7 mouse cellular contexts compared by ENCODE assay signal in genomic region chr2:158113591-158114257, GRCm38 (mm10). TPM values are rescaled to one million over a fixed set of nuclear protein-coding genes. Genes with fewer than 3 reads are reported as not detected.
DNase-seq lines count a peak whose midpoint lies in the region; ATAC-seq and TF ChIP-seq lines count a peak whose summit lies in the region.

No protein-coding gene starts in this region.

- DNase-seq in adrenal gland, adult 18-20 months (ENCODE audit: low spot score in 2 of 2): peak; percentile 24 to 60
- peak; percentile 25 for DNase-seq in embryo, embryonic 11 days
- peak; percentile 91 for DNase-seq in heart, postnatal 0 days (ENCODE audit: low spot score)
- peak; percentile 98 for DNase-seq in liver, adult 2 months (ENCODE audit: extremely low read depth, low read depth, low spot score)
- no peak for DNase-seq in frontal cortex, postnatal 10 days (ENCODE audit: low spot score in 2 of 2)
- DNase-seq in layer of hippocampus, adult 9-10 months (ENCODE audit: low spot score): no peak

- TF ChIP-seq POLR2A in liver, adult 2 months (IDR thresholded peaks at IDR 0.05; ENCODE audit: extremely low read depth, insufficient read depth, low read length): 0 out of 2 replicates have a peak, but pooled peaks have one; percentile 14

- peak; percentile 59; the same call in 1 of the 2 replicates for TF ChIP-seq EP300 in heart, postnatal 0 days (IDR thresholded peaks at IDR 0.05; ENCODE audit: low read depth)

- WGBS in heart, postnatal 0 days: 12% methylated on average over 9 of the region's 9 CpGs
- WGBS in liver, adult 2 months: 8% methylated on average over 9 of the region's 9 CpGs
- WGBS in stomach, embryonic 14.5 days: 26% methylated on average over 9 of the region's 9 CpGs

- H3K27ac ChIP-seq in heart, postnatal 0 days (ENCODE audit: low read depth): peak overlapping the region; percentile 86
- peak overlapping the region; percentile 95 for H3K27ac ChIP-seq in liver, adult 2 months (replicated peaks; ENCODE audit: insufficient read depth, low read depth, low read length)
- H3K27ac ChIP-seq in stomach, embryonic 14.5 days (ENCODE audit: low read length): peak overlapping the region; percentile 55

- no peak overlapping the region for H3K4me3 ChIP-seq in heart, postnatal 0 days (ENCODE audit: low read depth, low read length)
- H3K4me3 ChIP-seq in liver, adult 2 months (ENCODE audit: insufficient read depth, low read depth, low read length): peak overlapping the region; percentile 52
- no peak overlapping the region for H3K4me3 ChIP-seq in stomach, embryonic 14.5 days (ENCODE audit: low read depth, low read length)

- H3K4me1 ChIP-seq in heart, postnatal 0 days (ENCODE audit: control insufficient read depth, insufficient read depth): peaks cover 30% of the 10 kb centered on the region
- H3K4me1 ChIP-seq in liver, adult 2 months (ENCODE audit: control insufficient read depth, insufficient read depth, low read length): peaks cover 22% of the 10 kb centered on the region
- H3K4me1 ChIP-seq in stomach, embryonic 14.5 days (ENCODE audit: control insufficient read depth, insufficient read depth, low read length): peaks cover 35% of the 10 kb centered on the region

- TF ChIP-seq CTCF in heart, postnatal 0 days (IDR thresholded peaks at IDR 0.05; ENCODE audit: low read depth): no peak
- TF ChIP-seq CTCF in liver, adult 2 months (IDR thresholded peaks at IDR 0.05; ENCODE audit: low read depth, low read length): no peak

- no peaks in the 10 kb centered on the region for H3K79me2 ChIP-seq in liver, adult 2 months (ENCODE audit: control insufficient read depth, insufficient read depth, low read length)

- peak overlapping the region; percentile 34 for H3K4me2 ChIP-seq in heart, postnatal 0 days (ENCODE audit: low read depth, low read length)
- peak overlapping the region; percentile 13 for H3K4me2 ChIP-seq in stomach, embryonic 14.5 days (replicated peaks; ENCODE audit: low read depth, low read length)

- H3K9me3 ChIP-seq in heart, postnatal 0 days (replicated peaks; ENCODE audit: control insufficient read depth, low read length): no peaks in the 10 kb centered on the region
- no peaks in the 10 kb centered on the region for H3K9me3 ChIP-seq in stomach, embryonic 14.5 days (ENCODE audit: control insufficient read depth, low read depth, low read length)

- no peak overlapping the region for H3K9ac ChIP-seq in heart, postnatal 0 days (replicated peaks; ENCODE audit: low read depth, low read length)
- peak overlapping the region; percentile 65 for H3K9ac ChIP-seq in liver, adult 2 months (ENCODE audit: low read depth, low read length)
- H3K9ac ChIP-seq in stomach, embryonic 14.5 days (replicated peaks; ENCODE audit: low read depth, low read length): no peak overlapping the region

- ATAC-seq in heart, postnatal 0 days (ENCODE audit: insufficient read depth, low read depth): peak; percentile 69
- peak; percentile 76 for ATAC-seq in stomach, embryonic 14.5 days (ENCODE audit: insufficient number of reproducible peaks, insufficient read depth, low FRiP score, low read depth)

- H3K36me3 ChIP-seq in heart, postnatal 0 days (replicated peaks; ENCODE audit: control insufficient read depth, insufficient read depth, low read length): peaks cover 25% of the 10 kb centered on the region
- H3K36me3 ChIP-seq in liver, adult 2 months (ENCODE audit: control insufficient read depth, insufficient read depth, low read length): peaks cover under 1% of the 10 kb centered on the region; the same call in 1 of the 2 replicates
- peaks cover 9% of the 10 kb centered on the region; the same call in 1 of the 2 replicates for H3K36me3 ChIP-seq in stomach, embryonic 14.5 days (ENCODE audit: control insufficient read depth, insufficient read depth, low read length)

- H3K27me3 ChIP-seq in heart, postnatal 0 days (ENCODE audit: control insufficient read depth, insufficient read depth, low read length): no peaks in the 10 kb centered on the region
- no peaks in the 10 kb centered on the region for H3K27me3 ChIP-seq in liver, adult 2 months (ENCODE audit: control insufficient read depth, insufficient read depth, low read length)
- no peaks in the 10 kb centered on the region for H3K27me3 ChIP-seq in stomach, embryonic 14.5 days (ENCODE audit: control insufficient read depth, insufficient read depth, low read length)

RNA-seq across cellular contexts. Expression of gene Tgm2, which starts 32.5 kb away (rescaled TPM):
- total RNA-seq in adrenal gland, adult 18-20 months (2021): 10 to 100 TPM; 60.5 to 90.5 TPM
- 445 and 622 TPM in 2 replicates for total RNA-seq in heart, postnatal 0 days (2014; rRNA removed; ENCODE audit: low replicate concordance)
- 136 and 155 TPM in 2 replicates for polyA plus RNA-seq in heart, postnatal 0 days (2015; fragmentation: Nextera tagmentation; extraction: Ambion mirVana)
- 68.3 and 101 TPM in 2 replicates for total RNA-seq in liver, adult 2 months (2014; rRNA removed)
- 91.7 and 93.5 TPM in 2 replicates for polyA plus RNA-seq in liver, adult 2 months (2012; rRNA removed)
- polyA plus RNA-seq in stomach, embryonic 14.5 days (2014; fragmentation: Nextera tagmentation; extraction: Ambion mirVana): 56.0 and 63.4 TPM in 2 replicates

Comparison
In these comparisons a context has a peak if more than half of its experiments do, and no peak if none do; other contexts are left out.
1. DNase-seq: peak in adrenal gland, adult 18-20 months (2 of 2), embryo, embryonic 11 days (single experiment), heart, postnatal 0 days (single experiment) and liver, adult 2 months (single experiment); none in frontal cortex, postnatal 10 days (0 of 2) and layer of hippocampus, adult 9-10 months (single experiment).
2. Peak in every context shown above with its lines, with median percentiles within 50 percentile points of each other: H3K27ac ChIP-seq.